Mouse (Mus musculus): Measurements from ENCODE around the gene Kirrel3. TPM values are rescaled to one million over a fixed set of nuclear protein-coding genes. Genes with fewer than 3 reads are reported as not detected.
A peak's percentile ranks its signal among the peaks of the same experiment; 100 is the strongest.

Kirrel3 gene
- polyA plus RNA-seq, 1 experiment from 2014 or later = 54.0 TPM

GRCm38 (mm10) chr9:34768961-34769360 is 283.3 kb downstream of the Kirrel3 start:
- H3K36me3 ChIP-seq (ENCODE audit: control insufficient read depth, insufficient read depth, low read length) = no peaks in the 10 kb centered on the region
- no peak overlapping the region for H3K9ac ChIP-seq (ENCODE audit: low read depth, low read length)
- no peaks in the 10 kb centered on the region for H3K27me3 ChIP-seq (ENCODE audit: control insufficient read depth, insufficient read depth, low read depth, low read length)
- 90% methylated on average over 2 of the region's 2 CpGs for WGBS
- no peaks in the 10 kb centered on the region for H3K4me1 ChIP-seq (ENCODE audit: control insufficient read depth, insufficient read depth, low read length)
- H3K4me3 ChIP-seq (ENCODE audit: low read depth, low read length) = no peak overlapping the region
- peaks cover 2% of the 10 kb centered on the region; the same call in 1 of the 2 replicates for H3K9me3 ChIP-seq (replicated peaks; ENCODE audit: control insufficient read depth, low read length, poor library complexity, severe bottlenecking)
- ATAC-seq = no peak
- no peak overlapping the region for H3K27ac ChIP-seq (ENCODE audit: low read length)
- H3K4me2 ChIP-seq (ENCODE audit: low read length) = no peak overlapping the region

GRCm38 (mm10) chr9:34770951-34771350 is 285.3 kb downstream of the Kirrel3 start:
- ATAC-seq = no peak
- WGBS = 93% methylated on average over 4 of the region's 4 CpGs
- H3K9ac ChIP-seq (ENCODE audit: low read depth, low read length) = no peak overlapping the region
- H3K36me3 ChIP-seq (ENCODE audit: control insufficient read depth, insufficient read depth, low read length) = no peaks in the 10 kb centered on the region
- H3K9me3 ChIP-seq (replicated peaks; ENCODE audit: control insufficient read depth, low read length, poor library complexity, severe bottlenecking) = peaks cover 2% of the 10 kb centered on the region; the same call in 1 of the 2 replicates
- no peak overlapping the region for H3K27ac ChIP-seq (ENCODE audit: low read length)
- H3K4me2 ChIP-seq (ENCODE audit: low read length) = no peak overlapping the region
- H3K4me3 ChIP-seq (ENCODE audit: low read depth, low read length) = no peak overlapping the region
- no peaks in the 10 kb centered on the region for H3K4me1 ChIP-seq (ENCODE audit: control insufficient read depth, insufficient read depth, low read length)
- no peaks in the 10 kb centered on the region for H3K27me3 ChIP-seq (ENCODE audit: control insufficient read depth, insufficient read depth, low read depth, low read length)

DNA sequence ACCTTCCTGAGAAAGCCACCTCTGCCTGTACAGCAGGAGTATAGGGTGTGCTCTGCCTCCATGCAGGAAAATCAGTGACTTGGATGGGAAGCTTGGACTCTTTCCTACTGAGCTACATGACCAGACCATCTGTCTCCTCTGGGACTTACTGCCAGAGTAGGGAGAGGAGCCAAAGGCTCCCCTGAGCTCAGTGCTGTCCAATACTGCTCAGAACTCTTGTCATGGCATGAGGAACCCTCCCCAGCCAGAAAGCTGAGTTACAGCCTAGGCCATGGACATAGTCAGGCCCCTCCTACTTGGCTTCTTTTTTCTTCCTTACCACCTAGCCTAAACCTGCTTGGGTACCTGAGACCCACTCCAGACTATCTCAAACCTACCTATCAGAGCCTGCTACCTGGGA is 285.7 kb downstream of the Kirrel3 start:
- H3K9me3 ChIP-seq (replicated peaks; ENCODE audit: control insufficient read depth, low read length, poor library complexity, severe bottlenecking) = peaks cover 2% of the 10 kb centered on the region; the same call in 1 of the 2 replicates
- no peak for ATAC-seq
- H3K27ac ChIP-seq (ENCODE audit: low read length) = no peak overlapping the region
- H3K36me3 ChIP-seq (ENCODE audit: control insufficient read depth, insufficient read depth, low read length) = no peaks in the 10 kb centered on the region
- H3K4me3 ChIP-seq (ENCODE audit: low read depth, low read length) = no peak overlapping the region
- H3K4me1 ChIP-seq (ENCODE audit: control insufficient read depth, insufficient read depth, low read length) = no peaks in the 10 kb centered on the region
- no peak overlapping the region for H3K9ac ChIP-seq (ENCODE audit: low read depth, low read length)
- H3K4me2 ChIP-seq (ENCODE audit: low read length) = no peak overlapping the region
- no peaks in the 10 kb centered on the region for H3K27me3 ChIP-seq (ENCODE audit: control insufficient read depth, insufficient read depth, low read depth, low read length)

GRCm38 (mm10) chr9:34772022-34772437 is 286.3 kb downstream of the Kirrel3 start:
- Histone ChIP-seq H3K4me3 (ENCODE audit: low read depth, low read length) (no peak overlapping the region), H3K27me3 (ENCODE audit: control insufficient read depth, insufficient read depth, low read depth, low read length) (no peaks in the 10 kb centered on the region), H3K4me2 (ENCODE audit: low read length) (no peak overlapping the region), H3K9ac (ENCODE audit: low read depth, low read length) (no peak overlapping the region), H3K27ac (ENCODE audit: low read length) (no peak overlapping the region), H3K9me3 (replicated peaks; ENCODE audit: control insufficient read depth, low read length, poor library complexity, severe bottlenecking) (peaks cover 2% of the 10 kb centered on the region; the same call in 1 of the 2 replicates), H3K4me1 (ENCODE audit: control insufficient read depth, insufficient read depth, low read length) (no peaks in the 10 kb centered on the region), H3K36me3 (ENCODE audit: control insufficient read depth, insufficient read depth, low read length) (no peaks in the 10 kb centered on the region)
- ATAC-seq = no peak
- WGBS = 69% methylated on average over 9 of the region's 9 CpGs

DNA sequence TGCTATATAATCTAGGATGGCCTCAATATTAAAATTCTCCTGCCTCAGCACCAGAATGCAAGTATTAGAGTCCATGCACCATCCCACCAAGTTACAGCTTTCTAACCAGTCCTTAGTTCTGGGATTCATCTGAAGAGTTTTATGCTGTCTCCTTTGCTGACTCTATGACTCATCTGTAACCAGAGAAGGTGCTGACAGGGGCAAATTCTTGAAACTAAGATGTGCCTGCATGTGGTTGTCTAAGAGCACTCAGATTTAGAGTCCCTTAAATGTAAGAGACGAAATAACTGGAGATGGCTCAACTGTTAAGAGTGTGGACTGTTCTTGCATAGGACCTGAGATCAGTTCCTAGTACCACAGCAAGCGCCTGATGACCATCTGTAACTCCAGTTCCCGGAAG is 295.7 kb downstream of the Kirrel3 start:
- ATAC-seq = no peak
- WGBS = 94% methylated on average over 3 of the region's 3 CpGs

DNA sequence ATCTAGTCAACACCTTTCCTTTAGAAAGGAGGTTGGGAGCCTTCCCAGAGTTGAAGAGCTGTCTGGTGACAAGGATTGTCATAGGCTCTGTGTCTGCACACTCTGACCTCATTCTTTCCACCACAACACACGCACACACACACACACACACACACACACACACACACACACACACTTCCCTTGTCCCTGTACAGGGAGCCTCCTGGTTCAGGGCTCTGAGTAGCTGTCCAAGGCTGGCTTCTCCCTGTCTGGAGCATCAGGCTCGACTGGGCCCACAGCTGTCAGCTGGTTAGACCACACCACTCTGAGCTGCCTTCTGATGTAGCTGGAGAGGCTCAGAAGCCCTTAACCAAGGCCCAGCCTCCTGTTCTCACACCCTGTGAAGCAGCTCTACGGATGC is 302.2 kb downstream of the Kirrel3 start:
- H3K4me3 ChIP-seq (ENCODE audit: low read depth, low read length) = no peak overlapping the region
- no peak overlapping the region for H3K9ac ChIP-seq (ENCODE audit: low read depth, low read length)
- H3K4me1 ChIP-seq (ENCODE audit: control insufficient read depth, insufficient read depth, low read length) = peaks cover 5% of the 10 kb centered on the region; the same call in 1 of the 2 replicates
- H3K27me3 ChIP-seq (ENCODE audit: control insufficient read depth, insufficient read depth, low read depth, low read length) = no peaks in the 10 kb centered on the region
- H3K4me2 ChIP-seq (ENCODE audit: low read length) = no peak overlapping the region
- ATAC-seq = no peak
- 63% methylated on average over 3 of the region's 3 CpGs for WGBS
- H3K27ac ChIP-seq (ENCODE audit: low read length) = no peak overlapping the region
- H3K9me3 ChIP-seq (replicated peaks; ENCODE audit: control insufficient read depth, low read length, poor library complexity, severe bottlenecking) = no peaks in the 10 kb centered on the region
- H3K36me3 ChIP-seq (ENCODE audit: control insufficient read depth, insufficient read depth, low read length) = no peaks in the 10 kb centered on the region

More for the DNA sequence above, 295.7 kb downstream of the Kirrel3 start:
- no peaks in the 10 kb centered on the region for H3K27me3 ChIP-seq (ENCODE audit: control insufficient read depth, insufficient read depth, low read depth, low read length)
- H3K9me3 ChIP-seq (replicated peaks; ENCODE audit: control insufficient read depth, low read length, poor library complexity, severe bottlenecking) = no peaks in the 10 kb centered on the region
- no peak overlapping the region for H3K4me3 ChIP-seq (ENCODE audit: low read depth, low read length)
- H3K27ac ChIP-seq (ENCODE audit: low read length) = no peak overlapping the region
- H3K36me3 ChIP-seq (ENCODE audit: control insufficient read depth, insufficient read depth, low read length) = no peaks in the 10 kb centered on the region
- H3K9ac ChIP-seq (ENCODE audit: low read depth, low read length) = no peak overlapping the region
- H3K4me2 ChIP-seq (ENCODE audit: low read length) = no peak overlapping the region
- H3K4me1 ChIP-seq (ENCODE audit: control insufficient read depth, insufficient read depth, low read length) = peaks cover 3% of the 10 kb centered on the region; the same call in 1 of the 2 replicates

GRCm38 (mm10) chr9:34795226-34795625 is 309.5 kb downstream of the Kirrel3 start:
- Histone ChIP-seq H3K27me3 (ENCODE audit: control insufficient read depth, insufficient read depth, low read depth, low read length) (no peaks in the 10 kb centered on the region), H3K9me3 (replicated peaks; ENCODE audit: control insufficient read depth, low read length, poor library complexity, severe bottlenecking) (no peaks in the 10 kb centered on the region), H3K36me3 (ENCODE audit: control insufficient read depth, insufficient read depth, low read length) (no peaks in the 10 kb centered on the region), H3K4me1 (ENCODE audit: control insufficient read depth, insufficient read depth, low read length) (0 out of 2 replicates have a peak, but pooled peaks cover 2% of the 10 kb centered on the region), H3K4me3 (ENCODE audit: low read depth, low read length) (no peak overlapping the region), H3K9ac (ENCODE audit: low read depth, low read length) (no peak overlapping the region), H3K4me2 (ENCODE audit: low read length) (no peak overlapping the region), H3K27ac (ENCODE audit: low read length) (no peak overlapping the region)
- WGBS = 46% methylated on average over 4 of the region's 4 CpGs
- ATAC-seq = no peak

DNA sequence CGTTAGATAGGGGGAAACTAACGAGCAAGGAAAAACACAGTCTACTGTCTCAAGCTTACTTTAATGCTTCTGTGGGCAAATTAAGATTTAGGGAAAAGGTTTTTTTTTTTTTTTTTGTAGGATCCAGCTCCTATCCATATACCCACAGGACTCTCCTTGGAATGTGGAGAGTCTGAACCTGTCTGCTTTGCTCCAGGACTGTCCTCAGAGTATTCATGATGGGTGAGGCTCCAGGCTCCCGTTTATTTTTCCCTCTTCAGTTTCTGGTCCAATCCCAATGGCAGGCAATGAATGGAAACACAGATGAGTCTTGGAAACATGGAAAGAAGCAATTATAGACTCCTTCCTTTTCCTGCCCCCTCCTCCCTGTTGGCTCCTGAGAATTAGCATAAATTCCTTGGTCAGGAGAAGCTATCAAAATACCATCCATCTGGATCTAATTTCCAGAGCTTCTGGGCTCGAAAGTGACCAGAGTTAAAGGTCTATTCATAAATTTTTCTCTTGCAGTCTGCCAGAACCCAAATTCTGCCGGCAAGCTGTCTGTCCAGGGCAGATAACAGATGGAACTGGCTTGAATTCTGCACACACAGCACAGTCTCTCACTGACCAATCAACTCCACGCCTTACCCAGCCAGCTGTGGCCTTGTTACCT is 312.1 kb downstream of the Kirrel3 start:
- Histone ChIP-seq H3K27ac (ENCODE audit: low read length) (no peak overlapping the region), H3K9me3 (replicated peaks; ENCODE audit: control insufficient read depth, low read length, poor library complexity, severe bottlenecking) (no peaks in the 10 kb centered on the region), H3K27me3 (ENCODE audit: control insufficient read depth, insufficient read depth, low read depth, low read length) (no peaks in the 10 kb centered on the region), H3K4me2 (ENCODE audit: low read length) (no peak overlapping the region), H3K4me3 (ENCODE audit: low read depth, low read length) (no peak overlapping the region), H3K36me3 (ENCODE audit: control insufficient read depth, insufficient read depth, low read length) (no peaks in the 10 kb centered on the region), H3K4me1 (ENCODE audit: control insufficient read depth, insufficient read depth, low read length) (peaks cover 6% of the 10 kb centered on the region), H3K9ac (ENCODE audit: low read depth, low read length) (no peak overlapping the region)
- ATAC-seq = no peak
- 70% methylated on average over 6 of the region's 6 CpGs for WGBS

GRCm38 (mm10) chr9:34801662-34802061 is 316.0 kb downstream of the Kirrel3 start:
- H3K27me3 ChIP-seq (ENCODE audit: control insufficient read depth, insufficient read depth, low read depth, low read length) = no peaks in the 10 kb centered on the region
- no peak overlapping the region for H3K4me2 ChIP-seq (ENCODE audit: low read length)
- H3K4me3 ChIP-seq (ENCODE audit: low read depth, low read length) = no peak overlapping the region
- no peak for ATAC-seq
- no peaks in the 10 kb centered on the region for H3K36me3 ChIP-seq (ENCODE audit: control insufficient read depth, insufficient read depth, low read length)
- H3K4me1 ChIP-seq (ENCODE audit: control insufficient read depth, insufficient read depth, low read length) = peaks cover 6% of the 10 kb centered on the region
- peak overlapping the region; percentile 31; the same call in 1 of the 2 replicates for H3K27ac ChIP-seq (ENCODE audit: low read length)
- 69% methylated on average over 6 of the region's 6 CpGs for WGBS
- H3K9ac ChIP-seq (ENCODE audit: low read depth, low read length) = no peak overlapping the region
- H3K9me3 ChIP-seq (replicated peaks; ENCODE audit: control insufficient read depth, low read length, poor library complexity, severe bottlenecking) = no peaks in the 10 kb centered on the region

Measured in midbrain, embryonic 16.5 days (tissue).